Mouse (Mus musculus): ENCODE measurements at regions not wholly inside any gene's neighbourhood (a gene's known extent, or its start where the extent isn't known, plus 50 kb on each side); places are given as distances from the start of the nearest gene placed in this dataset.

DNA sequence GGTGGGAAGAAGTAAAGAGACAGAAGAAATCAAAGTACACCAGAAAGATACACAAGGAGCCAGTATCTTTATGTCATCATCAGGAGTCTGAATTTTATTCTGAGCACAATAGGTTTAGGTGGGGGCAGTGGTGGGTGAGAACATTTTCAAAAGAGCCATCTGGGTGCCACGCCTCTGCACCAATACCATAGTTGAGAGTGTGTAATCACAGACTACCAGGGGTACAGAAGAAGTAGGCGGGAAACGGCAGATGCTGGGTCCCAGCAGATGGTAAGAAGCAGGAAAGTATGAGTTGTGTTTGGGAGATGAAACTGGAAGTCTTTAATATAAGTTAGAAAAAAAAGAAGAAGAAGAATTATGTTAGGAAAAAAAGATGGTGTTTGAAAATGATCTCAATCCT, 682.7 kb upstream of the Pou3f3 start:
- 63% methylated on average over 3 of the region's 3 CpGs for WGBS (ENCODE audit: insufficient replicate concordance)
- no peaks in the 10 kb centered on the region for H3K36me3 ChIP-seq (replicated peaks)
- H3K27ac ChIP-seq (replicated peaks) = no peak overlapping the region
- H3K4me2 ChIP-seq = no peak overlapping the region
- no peaks in the 10 kb centered on the region for H3K4me1 ChIP-seq (replicated peaks)
- no peaks in the 10 kb centered on the region for H3K9me3 ChIP-seq (replicated peaks)
- H3K4me3 ChIP-seq (replicated peaks) = no peak overlapping the region
- ATAC-seq (ENCODE audit: insufficient read depth) = no peak
- H3K27me3 ChIP-seq = no peaks in the 10 kb centered on the region
- H3K9ac ChIP-seq = no peak overlapping the region

DNA sequence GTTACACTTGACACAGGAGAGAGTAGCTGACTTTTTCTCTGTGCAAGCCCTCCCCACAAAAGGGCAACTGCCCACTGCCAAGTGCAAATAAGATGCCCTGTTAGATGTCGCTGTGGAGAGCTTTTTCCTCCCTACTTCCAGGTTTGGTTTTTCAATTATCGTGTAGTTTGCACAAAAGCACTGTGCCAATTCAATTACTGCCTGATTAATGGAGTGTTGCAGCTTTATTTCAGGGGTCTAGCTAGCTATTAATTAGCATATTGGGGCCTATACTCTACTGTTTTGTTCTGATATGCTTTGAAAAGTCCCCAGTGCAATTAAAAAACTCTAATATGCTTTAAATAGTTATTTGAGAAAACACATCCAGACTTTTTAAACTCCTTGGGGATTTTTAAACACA, 676.6 kb upstream of the Pou3f3 start:
- Histone ChIP-seq H3K9ac (no peak overlapping the region), H3K4me1 (replicated peaks) (no peaks in the 10 kb centered on the region), H3K4me3 (replicated peaks) (no peak overlapping the region), H3K4me2 (no peak overlapping the region), H3K27me3 (no peaks in the 10 kb centered on the region), H3K27ac (replicated peaks) (no peak overlapping the region), H3K9me3 (replicated peaks) (no peaks in the 10 kb centered on the region), H3K36me3 (replicated peaks) (no peaks in the 10 kb centered on the region)
- 49% methylated on average over 2 of the region's 2 CpGs for WGBS (ENCODE audit: insufficient replicate concordance)
- no peak for ATAC-seq (ENCODE audit: insufficient read depth)

DNA sequence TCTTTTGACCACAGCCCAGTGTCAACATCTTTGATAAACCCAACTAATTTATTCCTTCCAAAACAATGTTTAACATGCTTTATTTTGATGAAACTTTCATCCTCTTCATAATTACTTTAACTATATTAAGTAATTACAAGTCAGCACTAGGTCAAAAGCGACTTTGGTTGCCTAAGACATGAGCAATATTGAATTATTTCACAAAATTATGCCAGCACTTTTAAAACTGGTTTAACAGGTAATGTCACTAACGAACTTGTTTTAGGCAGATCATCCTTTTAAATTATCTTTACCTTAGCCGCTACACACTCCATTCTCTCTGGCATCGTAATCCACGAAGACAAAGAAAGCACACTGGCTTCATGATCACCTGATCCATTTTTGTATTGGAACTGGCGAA, 669.8 kb upstream of the Pou3f3 start:
- Histone ChIP-seq H3K4me3 (replicated peaks) (no peak overlapping the region), H3K36me3 (replicated peaks) (no peaks in the 10 kb centered on the region), H3K9me3 (replicated peaks) (no peaks in the 10 kb centered on the region), H3K27me3 (no peaks in the 10 kb centered on the region), H3K4me2 (no peak overlapping the region), H3K4me1 (replicated peaks) (no peaks in the 10 kb centered on the region), H3K27ac (replicated peaks) (no peak overlapping the region), H3K9ac (no peak overlapping the region)
- ATAC-seq (ENCODE audit: insufficient read depth) = no peak
- WGBS (ENCODE audit: insufficient replicate concordance) = 58% methylated on average over 6 of the region's 6 CpGs

DNA sequence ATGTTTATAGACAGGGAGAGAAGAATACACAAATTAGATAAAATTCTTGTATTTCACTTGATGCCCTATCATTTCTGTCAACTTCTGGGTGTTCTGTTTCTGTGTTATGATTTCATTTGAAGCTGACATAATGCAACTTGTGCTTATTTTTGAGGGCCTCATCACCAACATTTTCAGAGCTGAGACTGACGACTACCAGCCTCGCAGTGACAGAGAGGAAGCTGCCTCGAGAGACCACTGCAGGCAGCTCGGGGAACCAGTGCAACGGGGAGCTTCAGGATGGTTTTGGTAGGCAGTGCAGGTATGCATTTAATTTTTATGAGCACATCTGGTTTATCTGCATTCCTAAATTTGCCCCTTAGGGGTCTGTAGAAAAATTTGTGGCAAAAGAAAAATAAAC, 669.1 kb upstream of the Pou3f3 start:
- no peak overlapping the region for H3K4me2 ChIP-seq
- no peaks in the 10 kb centered on the region for H3K36me3 ChIP-seq (replicated peaks)
- no peak overlapping the region for H3K4me3 ChIP-seq (replicated peaks)
- H3K4me1 ChIP-seq (replicated peaks) = no peaks in the 10 kb centered on the region
- no peak for ATAC-seq (ENCODE audit: insufficient read depth)
- H3K9me3 ChIP-seq (replicated peaks) = no peaks in the 10 kb centered on the region
- WGBS (ENCODE audit: insufficient replicate concordance) = 53% methylated on average over 5 of the region's 5 CpGs
- H3K27ac ChIP-seq (replicated peaks) = no peak overlapping the region
- H3K27me3 ChIP-seq = no peaks in the 10 kb centered on the region
- no peak overlapping the region for H3K9ac ChIP-seq

DNA sequence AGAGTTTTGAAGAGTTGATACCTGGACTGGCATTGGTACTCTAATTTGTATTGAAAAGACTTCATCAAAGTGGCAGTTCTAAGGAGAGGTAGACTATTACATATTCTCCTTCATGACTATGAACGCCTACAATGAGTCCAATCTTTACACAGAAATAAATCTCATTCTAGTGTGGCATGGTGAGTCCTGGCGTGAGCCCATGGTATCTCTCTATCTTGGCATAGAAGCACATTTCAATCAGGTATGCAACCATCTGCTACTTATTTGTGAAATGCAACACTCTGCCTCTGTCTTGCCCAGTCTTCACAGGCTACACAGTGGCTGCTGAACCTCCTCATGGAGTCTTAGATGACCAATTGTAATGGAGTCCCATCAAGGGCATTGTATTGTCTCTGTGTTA, 661.8 kb upstream of the Pou3f3 start:
- ATAC-seq (ENCODE audit: insufficient read depth) = no peak
- no peak overlapping the region for H3K9ac ChIP-seq
- no peaks in the 10 kb centered on the region for H3K4me1 ChIP-seq (replicated peaks)
- no peaks in the 10 kb centered on the region for H3K27me3 ChIP-seq
- no peak overlapping the region for H3K4me2 ChIP-seq
- WGBS (ENCODE audit: insufficient replicate concordance) = 46% methylated on average over 2 of the region's 2 CpGs
- no peak overlapping the region for H3K27ac ChIP-seq (replicated peaks)
- H3K4me3 ChIP-seq (replicated peaks) = no peak overlapping the region
- no peaks in the 10 kb centered on the region for H3K9me3 ChIP-seq (replicated peaks)
- H3K36me3 ChIP-seq (replicated peaks) = no peaks in the 10 kb centered on the region

DNA sequence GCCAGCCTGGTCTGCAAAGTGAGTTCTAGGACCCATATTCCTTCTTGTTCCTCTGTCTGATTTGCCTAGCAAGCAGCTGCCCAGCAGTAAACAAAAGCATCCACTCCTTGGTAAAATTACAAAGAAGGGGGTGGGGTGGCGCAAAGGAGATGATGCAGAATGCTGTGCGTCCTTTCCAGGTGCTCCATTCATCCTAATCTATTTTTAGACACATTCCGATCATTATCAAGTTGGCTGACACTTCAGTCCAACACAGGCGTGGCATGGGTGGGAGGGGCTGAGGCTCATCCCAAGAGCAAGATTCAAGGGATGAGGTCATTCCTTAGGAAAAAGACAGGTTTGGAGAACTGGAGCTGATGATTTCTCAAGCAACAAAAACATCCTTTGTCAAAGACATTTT, 660.2 kb upstream of the Pou3f3 start:
- 59% methylated on average over 4 of the region's 4 CpGs for WGBS (ENCODE audit: insufficient replicate concordance)

DNA sequence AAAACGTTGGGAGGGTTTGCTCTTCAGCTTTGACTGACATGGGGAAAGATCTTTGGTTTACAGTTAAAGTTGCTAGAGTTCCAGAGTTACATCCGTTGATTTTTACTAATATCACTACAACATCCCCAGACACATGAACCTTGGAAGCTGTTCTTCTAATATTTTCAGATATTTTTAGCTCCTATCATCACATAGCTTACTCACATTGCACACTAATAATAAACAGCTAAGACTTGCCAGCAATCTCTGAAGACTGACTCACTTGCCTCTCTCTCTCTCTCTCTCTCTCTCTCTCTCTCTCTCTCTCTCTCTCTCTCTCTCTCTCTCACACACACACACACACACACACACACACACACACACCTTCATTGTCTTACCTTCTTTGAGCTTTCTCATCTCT, 654.0 kb upstream of the Pou3f3 start:
- Histone ChIP-seq H3K9me3 (replicated peaks) (no peaks in the 10 kb centered on the region), H3K4me2 (no peak overlapping the region), H3K27me3 (no peaks in the 10 kb centered on the region), H3K9ac (no peak overlapping the region), H3K4me1 (replicated peaks) (no peaks in the 10 kb centered on the region), H3K36me3 (replicated peaks) (no peaks in the 10 kb centered on the region), H3K27ac (replicated peaks) (no peak overlapping the region), H3K4me3 (replicated peaks) (no peak overlapping the region)
- WGBS (ENCODE audit: insufficient replicate concordance) = 26% methylated on average over 2 of the region's 2 CpGs
- ATAC-seq (ENCODE audit: insufficient read depth) = no peak

More for the DNA sequence above, 660.2 kb upstream of the Pou3f3 start:
- Histone ChIP-seq H3K4me1 (replicated peaks) (no peaks in the 10 kb centered on the region), H3K27me3 (no peaks in the 10 kb centered on the region), H3K9ac (no peak overlapping the region), H3K27ac (replicated peaks) (no peak overlapping the region), H3K36me3 (replicated peaks) (no peaks in the 10 kb centered on the region), H3K4me3 (replicated peaks) (no peak overlapping the region), H3K9me3 (replicated peaks) (no peaks in the 10 kb centered on the region), H3K4me2 (no peak overlapping the region)
- ATAC-seq (ENCODE audit: insufficient read depth) = no peak

DNA sequence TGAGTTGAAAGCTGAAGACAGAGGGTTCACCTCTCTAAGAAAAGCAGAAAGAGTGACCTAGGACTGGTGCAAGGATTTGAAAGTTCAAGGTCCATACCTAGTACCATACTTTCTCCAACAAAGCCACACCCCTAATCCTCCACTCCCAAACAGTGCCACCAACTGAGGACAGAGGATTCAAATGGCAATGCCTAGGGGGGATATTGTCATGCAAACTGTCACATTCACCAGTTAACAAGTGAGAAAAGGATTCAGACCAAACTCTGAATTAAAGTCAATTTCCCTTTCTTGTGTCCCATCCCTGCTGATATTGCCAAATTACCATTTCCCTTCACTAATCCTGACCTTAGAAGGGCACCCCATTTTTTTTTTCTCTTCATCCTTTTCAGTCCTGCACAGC, 637.1 kb upstream of the Pou3f3 start:
- H3K4me2 ChIP-seq = no peak overlapping the region
- H3K4me3 ChIP-seq (replicated peaks) = no peak overlapping the region
- no peaks in the 10 kb centered on the region for H3K4me1 ChIP-seq (replicated peaks)
- H3K27me3 ChIP-seq = no peaks in the 10 kb centered on the region
- no peak overlapping the region for H3K9ac ChIP-seq
- H3K27ac ChIP-seq (replicated peaks) = no peak overlapping the region
- ATAC-seq (ENCODE audit: insufficient read depth) = no peak
- no peaks in the 10 kb centered on the region for H3K36me3 ChIP-seq (replicated peaks)
- no peaks in the 10 kb centered on the region for H3K9me3 ChIP-seq (replicated peaks)

DNA sequence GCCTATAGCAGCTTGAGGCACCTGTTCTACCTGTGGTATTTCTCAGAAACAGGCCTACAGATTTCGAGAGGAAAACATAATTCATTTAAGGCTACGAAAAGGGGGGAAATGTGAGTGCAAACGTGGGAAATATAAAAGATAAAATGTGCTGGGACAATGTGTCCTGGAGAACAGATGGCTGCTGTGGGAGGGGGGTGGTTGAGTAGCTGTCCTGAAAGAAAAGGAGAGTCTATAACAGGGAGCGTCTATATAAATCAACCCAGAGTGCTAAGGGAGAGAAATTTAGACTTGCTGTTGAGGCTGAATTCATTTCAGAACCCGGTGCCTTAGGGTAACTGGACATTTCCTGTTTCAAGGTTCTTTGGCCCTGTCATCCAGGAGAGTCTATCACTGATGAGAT, 625.5 kb upstream of the Pou3f3 start:
- Histone ChIP-seq H3K36me3 (replicated peaks) (no peaks in the 10 kb centered on the region), H3K9me3 (replicated peaks) (no peaks in the 10 kb centered on the region), H3K27me3 (no peaks in the 10 kb centered on the region), H3K4me2 (no peak overlapping the region), H3K27ac (replicated peaks) (no peak overlapping the region), H3K4me3 (replicated peaks) (no peak overlapping the region), H3K9ac (no peak overlapping the region), H3K4me1 (replicated peaks) (no peaks in the 10 kb centered on the region)
- no peak for ATAC-seq (ENCODE audit: insufficient read depth)
- WGBS (ENCODE audit: insufficient replicate concordance) = 47% methylated on average over 5 of the region's 5 CpGs

DNA sequence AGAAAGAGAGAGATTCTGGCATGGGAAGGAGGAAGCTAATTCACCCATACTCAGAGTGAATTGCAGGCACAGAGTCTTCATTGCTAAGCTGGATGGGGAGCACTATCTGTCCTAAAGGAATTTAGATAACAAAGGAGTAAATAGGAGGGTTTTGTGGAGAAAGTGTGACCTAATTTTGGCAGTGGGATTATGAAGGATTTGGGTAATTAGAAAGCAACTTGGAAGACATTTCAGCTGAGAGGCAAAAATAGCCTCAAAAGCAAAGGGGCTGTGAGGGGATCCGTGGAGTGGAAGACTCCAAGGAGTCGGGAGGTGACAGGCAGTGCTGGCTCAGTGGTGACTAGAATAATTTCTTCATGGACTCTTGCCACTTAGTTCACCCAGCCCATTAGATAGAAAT, 599.5 kb upstream of the Pou3f3 start:
- no peak overlapping the region for H3K27ac ChIP-seq (replicated peaks)
- H3K9ac ChIP-seq = no peak overlapping the region
- no peaks in the 10 kb centered on the region for H3K27me3 ChIP-seq
- H3K36me3 ChIP-seq (replicated peaks) = no peaks in the 10 kb centered on the region
- H3K4me1 ChIP-seq (replicated peaks) = no peaks in the 10 kb centered on the region
- H3K4me3 ChIP-seq (replicated peaks) = no peak overlapping the region
- H3K9me3 ChIP-seq (replicated peaks) = no peaks in the 10 kb centered on the region
- H3K4me2 ChIP-seq = no peak overlapping the region
- WGBS (ENCODE audit: insufficient replicate concordance) = 45% methylated on average over 2 of the region's 2 CpGs
- ATAC-seq (ENCODE audit: insufficient read depth) = no peak

DNA sequence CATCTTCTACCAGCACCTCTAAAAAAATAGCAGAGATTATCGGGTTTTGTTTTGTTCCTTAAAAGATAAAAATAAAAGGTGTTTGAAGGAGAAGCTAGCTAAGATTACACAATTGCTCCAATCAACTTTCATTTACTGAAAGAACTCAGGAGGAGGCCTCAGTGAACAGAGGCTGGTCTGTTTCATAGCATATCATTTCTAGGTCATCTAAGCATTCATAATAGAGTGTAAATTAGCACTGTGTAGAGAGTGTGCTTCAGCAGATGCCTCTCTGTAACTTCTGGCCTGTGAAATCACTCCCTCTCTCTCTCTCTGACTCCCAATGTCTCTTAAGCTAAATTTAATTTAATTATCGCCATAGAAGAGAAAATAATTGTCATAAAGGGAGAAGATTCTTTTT, 597.0 kb upstream of the Pou3f3 start:
- Histone ChIP-seq H3K27me3 (no peaks in the 10 kb centered on the region), H3K9me3 (replicated peaks) (no peaks in the 10 kb centered on the region), H3K27ac (replicated peaks) (no peak overlapping the region), H3K4me1 (replicated peaks) (no peaks in the 10 kb centered on the region), H3K4me2 (no peak overlapping the region), H3K4me3 (replicated peaks) (no peak overlapping the region), H3K36me3 (replicated peaks) (no peaks in the 10 kb centered on the region), H3K9ac (no peak overlapping the region)
- no peak for ATAC-seq (ENCODE audit: insufficient read depth)
- WGBS (ENCODE audit: insufficient replicate concordance) = 53% methylated on average over 2 of the region's 2 CpGs

DNA sequence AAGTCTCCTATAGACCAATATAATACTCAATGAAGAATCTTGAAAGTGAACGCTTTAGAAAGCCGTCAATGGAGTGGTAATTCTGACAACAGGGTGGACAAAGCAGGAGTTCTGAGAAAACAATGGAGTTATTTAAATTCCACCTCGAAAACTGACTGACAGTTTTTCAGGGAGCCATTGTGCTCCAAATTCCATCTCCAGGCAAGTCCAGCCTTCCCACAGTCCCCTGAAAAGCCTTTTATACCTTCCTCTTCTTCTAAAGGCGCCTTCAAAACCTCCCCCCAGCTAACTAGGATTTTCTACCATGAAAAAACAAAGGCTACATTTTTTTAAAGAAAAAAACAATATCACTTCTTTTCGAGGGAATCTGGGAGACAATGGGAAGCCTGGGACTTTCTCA, 588.0 kb upstream of the Pou3f3 start:
- Histone ChIP-seq H3K9me3 (replicated peaks) (no peaks in the 10 kb centered on the region), H3K9ac (no peak overlapping the region), H3K36me3 (replicated peaks) (no peaks in the 10 kb centered on the region), H3K27ac (replicated peaks) (no peak overlapping the region), H3K4me1 (replicated peaks) (no peaks in the 10 kb centered on the region), H3K4me2 (no peak overlapping the region), H3K4me3 (replicated peaks) (no peak overlapping the region), H3K27me3 (no peaks in the 10 kb centered on the region)
- WGBS (ENCODE audit: insufficient replicate concordance) = 38% methylated on average over 5 of the region's 5 CpGs
- no peak for ATAC-seq (ENCODE audit: insufficient read depth)
